Mouse (Mus musculus) gastrocnemius, postnatal 10 days (tissue): ENCODE results near the gene Paics. TPM values are rescaled to one million over a fixed set of nuclear protein-coding genes. Genes with fewer than 3 reads are reported as not detected.
A peak's percentile ranks its signal among the peaks of the same experiment; 100 is the strongest.
"Not testable (repeated sequence)": the region's sequence is repeated elsewhere in the genome, so short reads cannot be mapped to it uniquely, and the experiment has no call there.

Experiments
- DNase-seq: peaks from one replicate; pipeline ENCODE4 v3.0.0; 2021; ENCODE audit warnings: mixed read lengths
- long read RNA-seq, 2 experiments: library from polyadenylated mRNA; stranded (forward); transcript quantifications; one replicate each; pipeline ENCODE4 v2.0.0; 2021
- total RNA-seq, 2 experiments: library from RNA; stranded (reverse); gene quantifications; 2 replicates each; pipeline ENCODE4 v1.2.3; 2021

Gene Paics
- total RNA-seq = 100 to 1,000 TPM; 141 to 143 TPM
- long read RNA-seq, experiment 1, transcript Paics-201 (9 exons, 2,482 nt) = major isoform, 141 of 194 reads
- long read RNA-seq, experiment 1, transcript Paics-202 (10 exons, 1,862 nt) = minor isoform, 19 of 194 reads
- long read RNA-seq, experiment 1, partial matches to known transcripts = 19 of 194 reads
- long read RNA-seq, experiment 1, other reads (novel, unspliced or antisense) = 11 of 194 reads
- long read RNA-seq, experiment 2, transcript Paics-201 (9 exons, 2,482 nt) = major isoform, 134 of 191 reads
- long read RNA-seq, experiment 2, transcript Paics-202 (10 exons, 1,862 nt) = minor isoform, 11 of 191 reads
- long read RNA-seq, experiment 2, transcript Paics-203 (10 exons, 2,345 nt) = minor isoform, 11 of 191 reads
- long read RNA-seq, experiment 2, partial matches to known transcripts = 18 of 191 reads
- long read RNA-seq, experiment 2, other reads (novel, unspliced or antisense) = 14 of 191 reads

GRCm38 (mm10) chr5:76951106-76952027 is at the start of gene Paics, which contains the start of gene Ppat:
Gene Paics, plus strand, starts transcription at chr5:76951307.
Gene Ppat, minus strand, starts transcription at chr5:76951578.
- peak; percentile 97 for DNase-seq

- DNase-seq = no peak
Measured at GRCm38 (mm10) chr5:76902131-76902530, 49.0 kb upstream of the Paics start.

- DNase-seq = no peak
Measured at GRCm38 (mm10) chr5:76904713-76905404, 46.2 kb upstream of the Paics start.

- peak; percentile 99 for DNase-seq
Measured at GRCm38 (mm10) chr5:76905405-76906154, 45.5 kb upstream of the Paics start, which contains the start of gene Aasdh. Gene Aasdh, minus strand, starts transcription at chr5:76905514.

DNA sequence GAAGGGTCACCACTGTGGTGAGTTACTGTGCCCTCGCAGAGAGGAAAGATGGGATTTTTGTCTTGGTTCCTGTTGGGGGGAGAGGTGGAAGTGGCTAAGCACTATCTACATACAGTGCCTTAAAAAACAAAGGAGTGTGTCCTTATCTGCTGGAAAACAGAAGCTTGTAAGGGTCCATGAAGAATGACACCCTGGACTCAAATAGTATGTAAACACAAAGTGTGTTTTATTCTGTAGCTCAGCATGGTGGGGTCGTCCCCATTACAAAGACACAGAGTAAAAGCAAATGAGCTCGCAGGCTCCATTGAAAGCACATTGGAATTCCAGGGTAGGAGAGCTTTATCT is 45.0 kb upstream of the Paics start:
- no peak for DNase-seq

DNA sequence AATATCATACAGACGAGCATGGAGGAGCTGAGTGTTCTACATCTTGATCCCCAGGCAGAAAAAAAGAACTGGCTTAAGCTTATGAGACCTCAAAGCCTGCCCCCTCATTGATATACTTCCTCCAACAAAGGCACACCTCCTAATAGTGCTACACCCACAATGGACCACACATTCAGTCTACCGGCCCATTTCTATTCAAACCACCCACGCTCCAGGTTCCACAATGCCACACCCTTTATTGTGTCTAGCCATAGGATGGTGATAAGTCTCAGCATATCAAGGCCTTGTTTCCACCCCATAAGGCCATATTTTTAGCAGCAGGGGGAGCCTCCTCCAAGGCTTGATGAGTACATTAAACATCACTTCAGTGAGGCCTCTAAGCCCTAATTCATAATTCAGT is 40.3 kb upstream of the Paics start:
- no peak for DNase-seq

DNA sequence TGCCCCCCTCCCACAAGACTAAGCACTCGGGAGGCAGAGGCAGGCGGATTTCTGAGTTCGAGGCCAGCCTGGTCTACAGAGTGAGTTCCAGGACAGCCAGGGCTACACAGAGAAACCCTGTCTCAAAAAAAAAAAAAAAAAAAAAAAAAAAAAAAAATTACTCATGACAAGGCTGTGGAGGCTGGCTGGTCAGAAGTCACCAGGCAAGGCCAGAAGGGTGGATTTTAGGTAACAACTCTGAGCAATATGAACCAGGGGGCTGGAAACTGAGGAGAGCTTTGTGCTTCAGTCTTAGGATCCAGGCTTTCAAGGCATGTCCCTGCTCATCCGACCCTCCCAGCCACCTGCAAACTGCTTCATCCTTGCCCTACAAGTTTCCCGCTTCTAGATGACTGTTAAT is 38.6 kb upstream of the Paics start:
- not testable (repeated sequence) for DNase-seq

- DNase-seq = no peak
Measured at GRCm38 (mm10) chr5:76922833-76923232, 28.3 kb upstream of the Paics start.

DNA sequence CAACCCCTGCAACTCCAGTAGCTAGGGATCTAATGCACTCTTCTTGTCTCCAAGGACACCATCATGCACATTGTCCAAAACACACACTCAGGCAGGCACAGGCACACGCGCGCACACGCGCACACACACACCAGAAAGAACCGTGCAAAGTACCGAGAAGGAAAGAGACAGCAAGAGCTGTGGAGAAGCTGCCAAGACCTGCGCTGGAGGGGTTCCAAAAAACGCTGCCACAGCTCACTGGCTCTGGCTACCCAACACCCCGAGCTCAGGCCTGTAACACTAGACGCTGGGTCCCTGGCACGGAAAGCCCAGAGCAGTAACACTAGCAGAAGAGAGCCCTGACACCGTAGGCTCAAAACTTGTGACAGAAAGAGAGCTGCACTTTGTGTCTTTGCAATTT is 27.7 kb upstream of the Paics start:
- peak; percentile 87 for DNase-seq

DNA sequence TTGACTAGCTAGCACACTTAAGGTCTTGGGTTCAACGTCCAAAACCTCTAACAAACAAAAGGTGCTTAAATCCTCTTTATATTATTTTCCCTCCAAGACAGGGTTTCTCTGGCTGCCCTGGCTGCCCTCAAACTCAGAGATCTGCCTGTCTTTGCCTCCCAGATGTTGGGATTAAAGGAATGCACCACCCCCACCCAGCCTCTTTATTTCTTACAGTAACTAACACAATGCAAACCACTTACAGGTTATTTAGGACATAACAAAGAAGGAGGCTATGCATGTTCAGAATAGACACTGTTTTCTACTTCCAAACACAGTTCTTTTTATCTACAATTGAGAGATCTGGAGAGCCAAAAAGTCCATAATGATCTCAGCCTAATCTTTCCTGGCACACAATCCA is 26.8 kb upstream of the Paics start:
- DNase-seq = no peak

GRCm38 (mm10) chr5:76928124-76928832 is 22.8 kb upstream of the Paics start:
- no peak for DNase-seq

DNA sequence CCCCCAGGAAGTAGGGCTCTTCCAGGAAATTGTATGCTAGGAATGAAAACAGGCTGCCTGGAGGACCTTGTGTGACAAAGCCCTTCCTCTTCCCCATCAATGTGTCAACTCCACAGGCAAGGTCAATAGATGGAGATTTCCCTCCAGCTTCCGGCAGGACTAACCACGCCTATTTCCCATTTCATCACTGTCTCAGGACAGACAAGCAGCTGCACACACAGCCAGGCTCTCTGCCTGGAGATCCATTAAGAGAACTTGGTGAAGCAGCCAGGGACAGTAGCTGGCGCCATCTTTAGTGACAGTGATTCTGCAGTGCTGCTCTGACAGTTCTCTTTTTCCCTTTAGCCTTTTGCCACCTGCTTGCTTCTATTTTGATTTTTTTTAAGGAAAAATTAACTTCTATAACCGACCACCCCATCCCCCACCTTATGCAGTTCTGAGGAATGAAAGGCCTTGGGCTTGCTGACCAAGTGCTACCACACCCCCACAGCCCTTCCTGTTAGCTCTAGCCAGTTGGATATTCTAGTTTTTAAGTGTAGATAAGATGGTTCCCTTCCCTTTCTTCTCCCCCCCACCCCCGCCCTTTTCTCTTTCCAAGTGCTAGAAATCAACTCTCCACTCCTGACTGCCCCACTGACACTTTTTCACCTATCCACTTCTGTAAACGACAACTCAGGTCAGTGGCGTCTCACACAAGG is 21.8 kb upstream of the Paics start:
- no peak for DNase-seq

DNA sequence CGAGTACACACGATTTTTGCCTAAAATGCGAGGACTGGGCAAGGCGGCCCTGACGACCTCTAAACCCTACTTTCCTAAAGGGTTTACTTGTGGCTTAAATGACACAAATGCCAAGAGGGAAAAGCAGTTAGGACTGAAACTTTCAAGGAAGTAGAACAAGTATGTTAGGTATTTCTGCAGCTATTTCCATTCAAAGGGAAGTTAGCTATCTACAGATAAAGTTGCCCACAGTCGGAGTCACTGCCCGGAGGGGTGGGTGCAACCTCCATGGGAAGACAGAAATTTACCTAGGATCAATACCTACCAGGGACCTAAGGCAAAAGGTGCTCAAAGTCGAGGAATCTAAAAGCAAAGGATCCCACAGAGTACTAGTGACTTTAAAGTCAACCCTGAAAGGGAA is 11.4 kb upstream of the Paics start:
- no peak for DNase-seq

DNA sequence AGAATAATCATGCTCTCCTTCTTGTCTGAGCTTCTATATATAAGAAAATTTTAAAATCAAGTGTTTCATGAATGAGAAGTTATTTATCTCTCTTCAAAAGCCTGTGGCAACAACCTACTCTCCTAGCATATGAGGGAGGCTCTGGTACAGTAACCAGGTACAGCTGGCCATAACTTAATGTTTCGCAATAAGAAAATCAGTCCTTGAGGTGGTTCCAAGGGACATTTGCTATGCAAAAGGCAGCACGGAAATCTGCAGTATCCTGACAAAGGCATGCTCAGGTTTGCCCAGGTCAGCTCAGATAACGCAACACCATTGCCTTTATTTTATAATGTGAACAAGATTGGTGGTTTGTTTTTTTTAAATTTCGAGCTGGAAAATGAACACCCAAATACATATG is 9.1 kb upstream of the Paics start:
- DNase-seq = no peak

DNA sequence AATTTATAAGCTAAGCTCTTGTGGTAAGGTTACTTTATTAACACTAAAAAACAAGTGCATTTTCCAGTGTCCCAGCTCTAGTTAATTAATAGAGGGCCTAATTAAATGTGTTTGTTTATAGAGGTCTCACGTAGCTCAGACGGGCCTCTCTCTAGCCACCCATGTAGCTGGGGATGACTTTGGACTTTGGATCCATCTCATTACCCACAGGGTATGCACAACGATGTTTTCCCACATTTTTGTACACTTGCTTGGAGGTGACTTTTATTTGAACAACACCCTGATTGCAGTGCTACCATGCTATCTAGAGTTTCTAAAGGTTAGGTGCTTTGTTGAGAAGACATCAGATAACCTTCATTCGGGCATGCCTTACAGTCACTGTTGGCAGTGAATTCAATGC is 8.6 kb upstream of the Paics start:
- DNase-seq = no peak

DNA sequence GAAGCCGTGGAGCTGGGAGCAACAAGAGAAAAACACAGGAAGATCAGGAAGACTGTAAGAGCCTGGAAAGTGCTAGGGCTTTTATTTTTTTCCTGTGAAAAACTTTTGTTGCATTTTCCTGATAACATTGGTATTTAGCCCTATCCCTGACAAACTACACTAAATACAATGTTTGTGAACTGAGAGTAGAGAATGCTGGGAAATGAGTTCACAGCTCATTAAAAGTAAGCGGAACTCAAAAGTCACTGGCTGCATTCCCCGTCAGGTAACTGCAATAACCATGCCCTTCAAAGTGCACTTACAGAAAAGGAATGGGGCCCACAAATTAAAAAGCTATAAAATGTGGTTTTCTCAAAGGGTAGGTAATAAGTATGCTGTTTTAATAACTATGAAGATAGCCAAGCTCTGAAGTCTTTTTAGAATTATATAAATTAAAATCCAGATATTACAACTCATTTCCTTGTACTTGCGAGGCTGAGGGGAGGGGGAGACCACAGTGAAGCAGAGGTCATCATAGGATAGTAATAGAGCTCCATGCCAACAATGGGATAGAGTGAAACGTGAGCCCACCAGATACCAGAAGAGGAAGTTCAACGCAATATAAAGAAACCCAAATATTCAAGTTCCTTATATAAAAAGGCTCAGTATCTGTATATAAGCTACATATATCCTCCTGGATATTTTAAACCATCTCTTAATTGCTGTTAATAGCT is 6.0 kb upstream of the Paics start:
- no peak for DNase-seq

GRCm38 (mm10) chr5:76945678-76946033 is 5.5 kb upstream of the Paics start:
- DNase-seq = no peak

DNA sequence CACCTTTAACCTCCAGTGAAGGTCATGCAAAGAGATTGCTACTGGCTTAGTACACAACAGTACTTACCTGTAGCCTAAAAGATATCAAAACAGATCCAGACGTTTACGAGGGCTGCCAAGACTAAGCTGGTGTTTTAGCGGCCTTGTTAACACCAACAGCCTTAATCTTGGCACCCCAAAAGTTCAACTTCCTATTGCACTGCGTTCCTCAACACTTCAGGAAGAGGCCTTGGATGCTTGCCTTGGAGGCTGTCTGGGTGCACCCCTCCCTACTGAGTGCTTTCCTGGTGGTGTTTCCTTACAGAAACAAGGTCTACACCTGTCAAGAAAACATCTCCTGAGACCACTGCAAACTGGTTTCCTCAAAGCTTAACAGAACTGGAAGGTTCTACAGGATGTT is 4.0 kb upstream of the Paics start:
- DNase-seq = no peak

- DNase-seq = no peak
Measured at GRCm38 (mm10) chr5:76947758-76948157, 3.3 kb upstream of the Paics start.
